Mouse (Mus musculus) thymus, adult 2 months (tissue): Measurements from ENCODE around the gene Btbd9. TPM values are rescaled to one million over a fixed set of nuclear protein-coding genes. Genes with fewer than 3 reads are reported as not detected.

Experiments
- DNase-seq: peaks from one replicate; pipeline ENCODE4 v3.0.0; 2021
- H3K27ac ChIP-seq: fragments of 200-500 bp; 2 replicates; pipeline ENCODE4 v1.5.1; 2012; ENCODE audit warnings: low read length, control low read depth; ENCODE audit not compliant: control insufficient read depth, insufficient read depth
- H3K27me3 ChIP-seq: fragments of 200-500 bp; 2 replicates; pipeline ENCODE4 v1.6.1; 2012; ENCODE audit warnings: mild to moderate bottlenecking, low read length, moderate library complexity, mixed read lengths; ENCODE audit not compliant: control insufficient read depth, insufficient read depth
- H3K36me3 ChIP-seq: fragments of 200-500 bp; 2 replicates; pipeline ENCODE4 v1.6.1; 2012; ENCODE audit warnings: mild to moderate bottlenecking, low read length, moderate library complexity; ENCODE audit not compliant: control insufficient read depth, insufficient read depth
- H3K4me1 ChIP-seq: fragments of 200-500 bp; replicated peaks from 2 replicates; pipeline ENCODE4 v1.6.1; 2012; ENCODE audit warnings: low read length; ENCODE audit not compliant: control insufficient read depth, insufficient read depth
- H3K4me3 ChIP-seq: fragments of 200-500 bp; 2 replicates; pipeline ENCODE4 v1.5.1; 2012; ENCODE audit warnings: mild to moderate bottlenecking, low read length, control low read depth, moderate library complexity; ENCODE audit not compliant: control insufficient read depth, insufficient read depth
- CTCF ChIP-seq: fragments of 200-500 bp; IDR thresholded peaks from 2 replicates; pipeline ENCODE4 v1.5.1; 2012; ENCODE audit warnings: mild to moderate bottlenecking, control low read depth, low read length, moderate library complexity, borderline replicate concordance; ENCODE audit not compliant: control insufficient read depth, poor library complexity, insufficient read depth; ENCODE audit errors: extremely low read depth
- POLR2A ChIP-seq: fragments of 200-500 bp; IDR thresholded peaks from 2 replicates; pipeline ENCODE4 v1.6.1; 2012; ENCODE audit warnings: mild to moderate bottlenecking, low read length, control low read depth, moderate library complexity; ENCODE audit not compliant: control insufficient read depth, poor library complexity, insufficient read depth; ENCODE audit errors: extremely low read depth
- WGBS: fragments of 180-500 bp; shearing (Covaris S2); methylation state at CpG from one replicate; pipeline ENCODE4 v1.1.7; 2018; 5-methylcytosine and 5-hydroxymethylcytosine counted together
- polyA plus RNA-seq: library from polyadenylated mRNA; depleted of rRNA; stranded (reverse); fragments of >200 nt; gene quantifications from 2 replicates; pipeline ENCODE4 v1.2.3, GENCODE M21; 2012

The Btbd9 gene
- polyA plus RNA-seq, 1 experiment = 29.1 TPM

DNA sequence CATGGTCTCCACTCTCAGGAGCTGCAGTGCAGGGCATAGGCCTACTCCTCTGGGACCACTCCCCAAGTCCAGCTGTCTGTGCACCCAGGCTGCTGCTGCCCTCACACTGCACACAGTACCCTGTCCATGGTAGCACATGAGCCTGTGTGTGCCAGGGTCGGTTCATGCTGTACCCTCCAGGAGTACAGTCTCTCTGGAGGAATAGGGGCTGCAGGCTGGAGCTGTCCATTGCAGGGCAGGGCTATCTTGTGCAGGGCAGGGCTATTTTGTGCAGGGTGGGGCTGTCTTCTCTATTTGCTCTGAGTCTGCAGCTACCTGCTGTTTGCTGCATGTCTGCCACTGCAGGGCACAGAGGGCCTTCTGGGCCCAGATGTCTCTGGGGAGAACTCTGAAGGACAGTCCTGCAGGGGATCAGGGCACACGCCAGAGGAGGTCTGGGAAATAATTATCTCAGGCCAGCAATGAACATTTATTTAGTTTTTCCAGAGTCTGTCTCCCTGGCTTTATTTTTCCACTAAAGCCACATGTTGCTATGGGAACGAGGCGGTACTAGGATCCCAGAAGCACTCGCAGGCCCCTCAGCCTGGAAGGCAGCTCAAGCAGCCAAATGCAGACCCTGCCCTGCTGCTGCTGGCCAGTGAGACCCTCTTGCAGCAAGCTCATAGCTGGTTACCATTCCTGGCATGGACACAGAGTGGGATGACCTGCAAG, 351.1 kb downstream of the Btbd9 start:
- no peak for TF ChIP-seq POLR2A
- no peak for TF ChIP-seq CTCF
- Histone ChIP-seq H3K4me3 (no peak overlapping the region), H3K27me3 (no peaks in the 10 kb centered on the region), H3K36me3 (no peaks in the 10 kb centered on the region), H3K4me1 (no peaks in the 10 kb centered on the region), H3K27ac (no peak overlapping the region)
- DNase-seq = no peak
- 95% methylated on average over 5 of the region's 5 CpGs for whole genome bisulfite sequencing

GRCm38 (mm10) chr17:30222837-30223236, 353.5 kb downstream of the Btbd9 start:
- Histone ChIP-seq H3K4me1 (no peaks in the 10 kb centered on the region), H3K27me3 (no peaks in the 10 kb centered on the region), H3K36me3 (no peaks in the 10 kb centered on the region; the same call in 1 of the 2 replicates), H3K4me3 (no peak overlapping the region), H3K27ac (no peak overlapping the region)
- no peak for TF ChIP-seq CTCF
- TF ChIP-seq POLR2A = no peak
- no peak for DNase-seq
- 97% methylated on average over 12 of the region's 12 CpGs for WGBS

DNA sequence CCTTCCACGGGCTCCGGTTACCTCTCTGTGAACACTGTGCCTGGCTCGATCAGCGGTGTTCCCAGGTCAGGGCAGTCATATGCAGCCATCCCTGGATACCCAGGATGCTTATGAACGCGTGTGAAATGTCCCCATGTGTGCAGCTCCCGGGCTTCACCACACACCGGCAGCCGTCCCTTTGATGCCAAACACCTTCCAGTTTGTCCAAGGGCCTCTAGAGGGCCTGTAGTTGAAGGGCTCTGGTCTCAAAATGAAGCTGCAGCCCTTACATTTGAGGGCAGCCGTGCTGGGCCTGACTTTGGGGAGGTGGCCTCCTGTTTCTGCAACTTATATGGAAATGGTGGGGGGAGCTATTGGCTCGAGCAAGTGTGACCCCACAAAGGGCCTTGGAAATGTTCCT, 353.9 kb downstream of the Btbd9 start:
- 92% methylated on average over 11 of the region's 11 CpGs for WGBS
- Histone ChIP-seq H3K36me3 (no peaks in the 10 kb centered on the region; the same call in 1 of the 2 replicates), H3K4me3 (no peak overlapping the region), H3K27me3 (no peaks in the 10 kb centered on the region), H3K27ac (no peak overlapping the region), H3K4me1 (no peaks in the 10 kb centered on the region)
- DNase-seq = no peak
- TF ChIP-seq CTCF (no peak), POLR2A (no peak)

- WGBS = 95% methylated on average over 14 of the region's 14 CpGs
- H3K4me1 ChIP-seq = no peaks in the 10 kb centered on the region
- H3K27me3 ChIP-seq = no peaks in the 10 kb centered on the region
- DNase-seq = no peak
- H3K36me3 ChIP-seq = no peaks in the 10 kb centered on the region; the same call in 1 of the 2 replicates
- no peak overlapping the region for H3K27ac ChIP-seq
- H3K4me3 ChIP-seq = no peak overlapping the region
- TF ChIP-seq POLR2A (no peak), CTCF (no peak)
These were observed 354.6 kb downstream of the Btbd9 start for GRCm38 (mm10) chr17:30221677-30222076.

DNA sequence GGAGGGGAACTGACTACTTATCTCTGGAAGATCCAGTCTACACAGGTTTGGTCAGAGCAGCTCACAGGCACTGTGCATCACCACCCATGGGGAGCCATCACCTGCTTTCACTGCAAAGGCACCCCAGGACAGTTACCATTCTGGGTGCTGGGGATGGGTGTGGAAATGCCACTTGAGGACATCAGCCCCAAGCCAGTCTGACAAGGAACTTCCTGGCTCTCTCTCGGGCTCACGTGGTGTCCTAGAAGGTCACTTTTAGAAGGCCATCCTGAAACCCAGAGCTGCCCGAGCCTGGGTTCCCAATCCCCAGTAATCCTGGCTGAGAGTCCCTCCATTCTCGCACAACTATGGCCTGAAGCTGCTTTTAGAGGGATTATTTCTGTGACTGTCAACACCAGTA, 360.5 kb downstream of the Btbd9 start:
- no peak overlapping the region for H3K4me3 ChIP-seq
- no peak overlapping the region for H3K27ac ChIP-seq
- no peaks in the 10 kb centered on the region for H3K27me3 ChIP-seq
- H3K36me3 ChIP-seq = no peaks in the 10 kb centered on the region; the same call in 1 of the 2 replicates
- TF ChIP-seq CTCF = no peak
- no peak for TF ChIP-seq POLR2A
- WGBS = 89% methylated on average over 4 of the region's 4 CpGs
- DNase-seq = no peak
- no peaks in the 10 kb centered on the region for H3K4me1 ChIP-seq

- TF ChIP-seq CTCF (no peak), POLR2A (no peak)
- 91% methylated on average over 6 of the region's 6 CpGs for WGBS
- H3K36me3 ChIP-seq = no peaks in the 10 kb centered on the region; the same call in 1 of the 2 replicates
These were observed 361.9 kb downstream of the Btbd9 start for GRCm38 (mm10) chr17:30214393-30214792.

DNA sequence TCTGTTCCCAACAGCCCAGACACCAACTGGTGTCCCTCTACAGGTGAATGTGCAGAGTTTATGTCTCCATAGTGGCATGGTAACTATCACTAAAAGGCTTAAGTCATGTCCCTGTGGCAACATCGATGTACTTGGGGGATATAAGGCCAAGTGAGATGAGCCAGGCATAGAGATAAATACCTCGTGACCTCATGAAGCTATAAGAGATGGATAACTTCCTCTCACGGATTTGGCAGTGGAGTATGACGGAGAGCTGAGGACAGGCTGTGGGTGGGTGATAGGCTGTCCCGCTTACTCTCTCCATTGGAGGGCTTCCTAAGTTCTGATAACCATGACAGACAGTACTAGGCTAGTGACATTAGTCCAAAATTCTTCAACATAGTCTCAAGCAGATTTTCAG, 362.9 kb downstream of the Btbd9 start:
- H3K27me3 ChIP-seq = no peaks in the 10 kb centered on the region
- TF ChIP-seq CTCF = no peak
- TF ChIP-seq POLR2A = no peak
- no peaks in the 10 kb centered on the region for H3K4me1 ChIP-seq
- H3K4me3 ChIP-seq = no peak overlapping the region
- H3K27ac ChIP-seq = no peak overlapping the region
- H3K36me3 ChIP-seq = peaks cover 5% of the 10 kb centered on the region; the same call in 1 of the 2 replicates
- no peak for DNase-seq
- WGBS = 93% methylated on average over 5 of the region's 5 CpGs

More at GRCm38 (mm10) chr17:30214393-30214792, 361.9 kb downstream of the Btbd9 start:
- no peaks in the 10 kb centered on the region for H3K4me1 ChIP-seq
- H3K4me3 ChIP-seq = no peak overlapping the region
- no peak for DNase-seq
- H3K27ac ChIP-seq = no peak overlapping the region
- no peaks in the 10 kb centered on the region for H3K27me3 ChIP-seq
